8 mouse cellular contexts compared by ENCODE assay signal in genomic region chr11:115157933-115158719, GRCm38 (mm10). TPM values are rescaled to one million over a fixed set of nuclear protein-coding genes. Genes with fewer than 3 reads are reported as not detected.
A peak's percentile ranks its signal among the peaks of the same experiment; 100 is the strongest.
DNase-seq lines count a peak whose midpoint lies in the region; ATAC-seq and TF ChIP-seq lines count a peak whose summit lies in the region.

No protein-coding gene starts in this region.

- H3K36me3 ChIP-seq in heart, embryonic 11.5 days (ENCODE audit: control insufficient read depth, insufficient read depth, low read length) = no peaks in the 10 kb centered on the region
- H3K36me3 ChIP-seq in intestine, embryonic 15.5 days = no peaks in the 10 kb centered on the region
- H3K36me3 ChIP-seq in spleen, adult 2 months (ENCODE audit: control insufficient read depth, insufficient read depth, low read length) = no peaks in the 10 kb centered on the region
- H3K36me3 ChIP-seq in kidney, adult 2 months (ENCODE audit: control insufficient read depth, insufficient read depth, low read length) = no peaks in the 10 kb centered on the region

- H3K4me2 ChIP-seq in heart, embryonic 11.5 days = peak overlapping the region; percentile 15; the same call in 1 of the 2 replicates
- 0 out of 2 replicates have a peak overlapping the region, but pooled peaks have one; percentile 24 for H3K4me2 ChIP-seq in intestine, embryonic 15.5 days (replicated peaks)

- no peak for TF ChIP-seq CTCF in spleen, adult 2 months (IDR thresholded peaks at IDR 0.05; ENCODE audit: extremely low read depth, insufficient read depth, insufficient read length, insufficient replicate concordance)
- TF ChIP-seq CTCF in kidney, adult 2 months (conservative IDR thresholded peaks at IDR 0.05; ENCODE audit: insufficient read depth, insufficient read length, low read depth, low read length) = no peak

- peaks cover 29% of the 10 kb centered on the region for H3K4me1 ChIP-seq in heart, embryonic 11.5 days (ENCODE audit: control insufficient read depth, insufficient read depth, low read length)
- peaks cover 30% of the 10 kb centered on the region for H3K4me1 ChIP-seq in intestine, embryonic 15.5 days (replicated peaks)
- peaks cover 40% of the 10 kb centered on the region for H3K4me1 ChIP-seq in spleen, adult 2 months (ENCODE audit: control insufficient read depth, insufficient read depth, insufficient read length)
- peaks cover 5% of the 10 kb centered on the region; the same call in 1 of the 2 replicates for H3K4me1 ChIP-seq in kidney, adult 2 months (ENCODE audit: control insufficient read depth, insufficient read depth, low read length)

- no peak for ATAC-seq in heart, embryonic 11.5 days (replicated peaks; ENCODE audit: insufficient number of reproducible peaks, low FRiP score, low TSS enrichment)
- ATAC-seq in intestine, embryonic 15.5 days = no peak

- H3K27ac ChIP-seq in heart, embryonic 11.5 days (ENCODE audit: low read depth, low read length) = peak overlapping the region; percentile 60
- peak overlapping the region; percentile 32; the same call in 1 of the 2 replicates for H3K27ac ChIP-seq in intestine, embryonic 15.5 days
- H3K27ac ChIP-seq in spleen, adult 2 months (ENCODE audit: insufficient read depth, low read length) = peak overlapping the region; percentile 95
- no peak overlapping the region for H3K27ac ChIP-seq in kidney, adult 2 months (ENCODE audit: insufficient read depth, low read depth, low read length)

- H3K4me3 ChIP-seq in heart, embryonic 11.5 days (ENCODE audit: low read depth, low read length) = no peak overlapping the region
- H3K4me3 ChIP-seq in intestine, embryonic 15.5 days (replicated peaks) = no peak overlapping the region
- no peak overlapping the region; the same call in 1 of the 2 replicates for H3K4me3 ChIP-seq in spleen, adult 2 months (ENCODE audit: extremely low read depth, insufficient read depth, insufficient read length)
- no peak overlapping the region for H3K4me3 ChIP-seq in kidney, adult 2 months (ENCODE audit: insufficient read depth, low read depth, low read length)

- no peaks in the 10 kb centered on the region for H3K9me3 ChIP-seq in heart, embryonic 11.5 days (replicated peaks; ENCODE audit: control insufficient read depth, low read length)
- no peaks in the 10 kb centered on the region for H3K9me3 ChIP-seq in intestine, embryonic 15.5 days

- 18% methylated on average over 12 of the region's 12 CpGs for WGBS in heart, embryonic 11.5 days (ENCODE audit: insufficient replicate concordance)
- 23% methylated on average over 12 of the region's 12 CpGs for WGBS in intestine, embryonic 15.5 days
- WGBS in spleen, adult 2 months = 6% methylated on average over 12 of the region's 12 CpGs
- WGBS in kidney, adult 2 months = 36% methylated on average over 12 of the region's 12 CpGs

- peaks cover 9% of the 10 kb centered on the region for H3K27me3 ChIP-seq in heart, embryonic 11.5 days (ENCODE audit: control insufficient read depth, insufficient read depth, low read length)
- H3K27me3 ChIP-seq in intestine, embryonic 15.5 days (replicated peaks) = peaks cover 4% of the 10 kb centered on the region; the same call in 1 of the 2 replicates
- no peaks in the 10 kb centered on the region for H3K27me3 ChIP-seq in spleen, adult 2 months (ENCODE audit: control insufficient read depth, insufficient read depth, low read length)
- H3K27me3 ChIP-seq in kidney, adult 2 months (replicated peaks; ENCODE audit: control insufficient read depth, insufficient read depth, low read length) = no peaks in the 10 kb centered on the region

- H3K9ac ChIP-seq in heart, embryonic 11.5 days (ENCODE audit: low read depth, low read length) = no peak overlapping the region
- H3K9ac ChIP-seq in intestine, embryonic 15.5 days = no peak overlapping the region

- TF ChIP-seq POLR2A in spleen, adult 2 months (IDR thresholded peaks at IDR 0.05; ENCODE audit: low read depth, low read length) = no peak
- no peak for TF ChIP-seq POLR2A in kidney, adult 2 months (IDR thresholded peaks at IDR 0.05; ENCODE audit: low read depth, low read length)

- no peak for DNase-seq in heart, adult 9 months (ENCODE audit: low spot score in 2 of 2)
- DNase-seq in CD8-positive naive resting alpha-beta T cell, adult 2 months (ENCODE audit: low read depth in 2 of 2, low spot score in 2 of 2) = peak; percentile 69 to 80
- DNase-seq in spleen, adult 2 months (ENCODE audit: low read depth in 1 of 2, low spot score in 2 of 2) = peak in 1 of 2 experiments; percentile 78
- no peak for DNase-seq in urinary bladder, postnatal 36 days (ENCODE audit: low spot score in 2 of 2)
- DNase-seq in kidney, adult 2 months = no peak
- no peak for DNase-seq in layer of hippocampus, postnatal 14 days (ENCODE audit: low spot score in 2 of 2)

RNA-seq across cellular contexts. Expression of gene Slc9a3r1, which starts 5.0 kb away (rescaled TPM):
- polyA plus RNA-seq in heart, embryonic 11.5 days (2014; fragmentation: Nextera tagmentation; extraction: Ambion mirVana) = 26.4 and 31.1 TPM in 2 replicates
- polyA plus RNA-seq in intestine, embryonic 15.5 days (2015; fragmentation: Nextera tagmentation; extraction: Ambion mirVana) = 252 and 270 TPM in 2 replicates
- 51.5 and 63.7 TPM in 2 replicates for polyA plus RNA-seq in spleen, adult 2 months (2012; rRNA removed)
- 229 and 239 TPM in 2 replicates for polyA plus RNA-seq in kidney, adult 2 months (2012; rRNA removed)
- total RNA-seq in layer of hippocampus, postnatal 14 days (2021) = 10 to 100 TPM; 79.3 to 82.2 TPM

RNA-seq across cellular contexts. Expression of gene Cd300lf, which starts 24.3 kb away (rescaled TPM):
- polyA plus RNA-seq in heart, embryonic 11.5 days (2014; fragmentation: Nextera tagmentation; extraction: Ambion mirVana) = 0.19 and 0.20 TPM in 2 replicates
- 0.85 and 1.2 TPM in 2 replicates for polyA plus RNA-seq in intestine, embryonic 15.5 days (2015; fragmentation: Nextera tagmentation; extraction: Ambion mirVana)
- 24.7 and 31.4 TPM in 2 replicates for polyA plus RNA-seq in spleen, adult 2 months (2012; rRNA removed)
- 0.29 and 1.2 TPM in 2 replicates for polyA plus RNA-seq in kidney, adult 2 months (2012; rRNA removed)
- under 1 TPM; 0.35 to 0.76 TPM for total RNA-seq in layer of hippocampus, postnatal 14 days (2021)

RNA-seq across cellular contexts. Expression of gene Tmem104, which starts 29.2 kb away (rescaled TPM):
- 7.5 and 8.2 TPM in 2 replicates for polyA plus RNA-seq in heart, embryonic 11.5 days (2014; fragmentation: Nextera tagmentation; extraction: Ambion mirVana)
- 9.3 and 12.2 TPM in 2 replicates for polyA plus RNA-seq in intestine, embryonic 15.5 days (2015; fragmentation: Nextera tagmentation; extraction: Ambion mirVana)
- polyA plus RNA-seq in spleen, adult 2 months (2012; rRNA removed) = 16.3 and 16.5 TPM in 2 replicates
- polyA plus RNA-seq in kidney, adult 2 months (2012; rRNA removed) = 13.0 and 14.8 TPM in 2 replicates
- 10 to 100 TPM; 15.0 to 21.2 TPM for total RNA-seq in layer of hippocampus, postnatal 14 days (2021)

RNA-seq across cellular contexts. Expression of gene Nat9, which starts 29.5 kb away (rescaled TPM):
- polyA plus RNA-seq in heart, embryonic 11.5 days (2014; fragmentation: Nextera tagmentation; extraction: Ambion mirVana) = 13.7 and 15.7 TPM in 2 replicates
- 20.5 and 20.6 TPM in 2 replicates for polyA plus RNA-seq in intestine, embryonic 15.5 days (2015; fragmentation: Nextera tagmentation; extraction: Ambion mirVana)
- polyA plus RNA-seq in spleen, adult 2 months (2012; rRNA removed) = 12.3 and 12.5 TPM in 2 replicates
- 32.4 and 35.3 TPM in 2 replicates for polyA plus RNA-seq in kidney, adult 2 months (2012; rRNA removed)
- total RNA-seq in layer of hippocampus, postnatal 14 days (2021) = 10 to 100 TPM; 19.3 to 19.9 TPM

Comparison
In these comparisons a context has a peak if more than half of its experiments do, and no peak if none do; other contexts are left out.
1. DNase-seq: peak in CD8-positive naive resting alpha-beta T cell, adult 2 months (2 of 2); none in heart, adult 9 months (0 of 2), urinary bladder, postnatal 36 days (0 of 2), kidney, adult 2 months (single experiment) and layer of hippocampus, postnatal 14 days (0 of 2).
2. RNA of gene Cd300lf, which starts 24.3 kb away (polyA plus RNA-seq): 24.7 to 31.4 TPM in spleen, adult 2 months; 0.29 to 1.2 TPM in kidney, adult 2 months, 0.85 to 1.2 TPM in intestine, embryonic 15.5 days and 0.19 to 0.20 TPM in heart, embryonic 11.5 days; every median in the first group is over 10 times any median in the second.